1 mouse cellular context compared by ENCODE assay signal in genomic region chr17:25115664-25116432, GRCm38 (mm10).
TF ChIP-seq lines count a peak whose summit lies in the region.

Gene Telo2, minus strand, starts transcription at chr17:25115967.

TF ChIP-seq in CH12.LX, 34 proteins besides CTCF, POLR2A, EP300 and RAD21 (continued from another document):
- peak; percentile 99 for TF ChIP-seq MYC (IDR thresholded peaks at IDR 0.05; ENCODE audit: low read depth, low read length)
- TF ChIP-seq RCOR1 (conservative IDR thresholded peaks at IDR 0.05; ENCODE audit: low read depth, low read length): no peak
- TF ChIP-seq NELFE (IDR thresholded peaks at IDR 0.05; ENCODE audit: low read depth, low read length): peak; percentile 87
- TF ChIP-seq ELF1 (IDR thresholded peaks at IDR 0.05; ENCODE audit: low read depth, low read length): peak; percentile 71
- TF ChIP-seq TBP (conservative IDR thresholded peaks at IDR 0.05; ENCODE audit: low read depth, low read length): peak; percentile 57; the same call in 1 of the 2 replicates
- peak; percentile 56; the same call in 1 of the 2 replicates for TF ChIP-seq ZMIZ1 (IDR thresholded peaks at IDR 0.05; ENCODE audit: low read depth, low read length)
- peak; percentile 98 for TF ChIP-seq MAX (IDR thresholded peaks at IDR 0.05; ENCODE audit: low read length)
- TF ChIP-seq BHLHE40 (IDR thresholded peaks at IDR 0.05; ENCODE audit: low read depth, low read length): peak; percentile 88
- no peak for TF ChIP-seq JUND (conservative IDR thresholded peaks at IDR 0.05; ENCODE audit: low read depth, low read length)
- TF ChIP-seq NRF1 (IDR thresholded peaks at IDR 0.05; ENCODE audit: low read depth, low read length): peak; percentile 95
- TF ChIP-seq JUN (IDR thresholded peaks at IDR 0.05; ENCODE audit: insufficient read depth, low read depth, low read length): no peak
- 0 out of 2 replicates have a peak, but pooled peaks have one; percentile 23 for TF ChIP-seq CHD2 (IDR thresholded peaks at IDR 0.05; ENCODE audit: low read length)
- peak; percentile 69; the same call in 1 of the 2 replicates for TF ChIP-seq KAT2A (IDR thresholded peaks at IDR 0.05; ENCODE audit: insufficient replicate concordance, low read length)
- no peak for TF ChIP-seq SMC3 (IDR thresholded peaks at IDR 0.05; ENCODE audit: low read depth, low read length)
- TF ChIP-seq MAZ (IDR thresholded peaks at IDR 0.05; ENCODE audit: low read depth, low read length): 0 out of 2 replicates have a peak, but pooled peaks have one; percentile 35
- TF ChIP-seq PAX5 (IDR thresholded peaks at IDR 0.05; ENCODE audit: low read length): no peak
- TF ChIP-seq GABPA (IDR thresholded peaks at IDR 0.05; ENCODE audit: insufficient replicate concordance, low read depth, low read length): no peak
- peak; percentile 66; the same call in 1 of the 2 replicates for TF ChIP-seq POLR2AphosphoS2 (IDR thresholded peaks at IDR 0.05; ENCODE audit: low read depth, low read length)
- TF ChIP-seq ZKSCAN1 (IDR thresholded peaks at IDR 0.05; ENCODE audit: borderline replicate concordance, low read depth, low read length): no peak
- TF ChIP-seq USF1 (IDR thresholded peaks at IDR 0.05; ENCODE audit: low read depth, low read length): 0 out of 2 replicates have a peak, but pooled peaks have one; percentile 31
- no peak; the same call in 1 of the 2 replicates for TF ChIP-seq CHD1 (IDR thresholded peaks at IDR 0.05; ENCODE audit: low read depth, low read length)
- peak; percentile 29; the same call in 1 of the 2 replicates for TF ChIP-seq IRF4 (IDR thresholded peaks at IDR 0.05; ENCODE audit: low read depth, low read length)
